Mouse (Mus musculus): Measurements from ENCODE around the gene Fancd2. TPM values are rescaled to one million over a fixed set of nuclear protein-coding genes. Genes with fewer than 3 reads are reported as not detected.
A peak's percentile ranks its signal among the peaks of the same experiment; 100 is the strongest.

Fancd2 gene
- polyA plus RNA-seq, 1 experiment from 2014 or later: 7.8 TPM

DNA sequence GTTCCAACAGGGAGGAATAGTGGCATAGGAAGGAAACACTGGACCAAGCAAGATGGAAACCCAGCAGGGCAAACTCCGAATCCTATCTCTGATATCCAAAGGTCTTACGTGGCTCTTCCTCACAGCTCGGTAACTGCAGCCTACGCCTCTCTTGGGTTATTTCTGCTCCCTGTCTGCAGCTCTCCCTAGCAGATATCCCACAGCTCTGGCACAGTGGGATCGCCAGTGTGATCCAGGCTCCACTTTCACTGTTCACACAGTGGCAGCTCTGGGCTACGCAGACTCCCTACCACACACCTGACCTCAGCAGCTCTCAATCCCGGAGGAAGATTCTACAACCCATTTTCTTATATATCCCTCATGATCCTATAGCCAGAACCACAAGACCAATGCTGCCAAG is 82.7 kb downstream of the Fancd2 start:
- no peak for ATAC-seq (replicated peaks; ENCODE audit: insufficient number of reproducible peaks, insufficient read depth, low FRiP score, low read depth)
- H3K9ac ChIP-seq: no peak overlapping the region
- no peak overlapping the region for H3K4me3 ChIP-seq
- no peaks in the 10 kb centered on the region for H3K27me3 ChIP-seq
- H3K4me1 ChIP-seq (replicated peaks): peaks cover 20% of the 10 kb centered on the region
- H3K4me2 ChIP-seq: no peak overlapping the region
- H3K36me3 ChIP-seq: peaks cover 44% of the 10 kb centered on the region
- 90% methylated on average over 7 of the region's 7 CpGs for WGBS
- H3K9me3 ChIP-seq (replicated peaks): no peaks in the 10 kb centered on the region
- H3K27ac ChIP-seq: no peak overlapping the region

DNA sequence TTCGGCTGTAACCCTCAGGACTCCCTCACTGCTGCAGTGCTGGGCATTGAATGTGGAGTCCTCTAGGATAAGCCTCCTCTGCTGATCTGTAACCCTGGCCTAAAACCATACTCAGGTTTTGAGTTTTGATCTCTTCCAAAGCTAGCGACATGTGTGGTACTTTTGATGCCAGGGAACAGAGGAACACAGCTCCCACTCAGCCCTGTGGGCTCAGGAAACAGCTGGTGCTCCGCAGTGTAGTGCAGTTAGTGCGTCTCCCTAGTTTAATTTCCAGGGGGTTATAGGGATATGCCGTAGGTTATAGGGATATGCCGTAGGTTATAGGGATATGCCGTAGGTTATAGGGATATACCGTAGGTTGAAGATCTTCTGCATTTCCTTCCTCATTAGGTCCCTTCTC is 83.5 kb downstream of the Fancd2 start:
- H3K27ac ChIP-seq: no peak overlapping the region
- no peak overlapping the region for H3K9ac ChIP-seq
- H3K4me1 ChIP-seq (replicated peaks): peaks cover 20% of the 10 kb centered on the region
- H3K4me2 ChIP-seq: no peak overlapping the region
- 96% methylated on average over 8 of the region's 8 CpGs for WGBS
- H3K27me3 ChIP-seq: no peaks in the 10 kb centered on the region
- peaks cover 44% of the 10 kb centered on the region for H3K36me3 ChIP-seq
- no peak overlapping the region for H3K4me3 ChIP-seq
- H3K9me3 ChIP-seq (replicated peaks): no peaks in the 10 kb centered on the region
- ATAC-seq (replicated peaks; ENCODE audit: insufficient number of reproducible peaks, insufficient read depth, low FRiP score, low read depth): no peak

DNA sequence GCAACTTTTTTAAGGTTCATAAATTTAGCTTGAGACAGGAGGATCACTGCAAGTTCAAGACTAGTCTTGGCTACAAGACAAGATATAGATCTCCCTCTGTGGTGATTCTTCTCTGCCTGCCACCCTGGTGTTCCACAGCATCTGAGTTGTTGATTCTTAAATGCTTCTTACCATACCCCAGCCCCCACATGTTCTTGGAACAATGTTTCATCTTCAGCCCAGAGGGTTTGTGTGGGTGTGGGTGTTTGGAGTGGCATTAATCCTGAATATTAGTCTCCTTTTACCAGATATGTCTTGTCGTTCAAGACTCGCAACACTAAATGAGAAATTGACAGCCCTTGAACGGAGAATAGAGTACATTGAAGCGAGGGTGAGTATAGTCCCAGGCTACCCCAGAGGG is 84.0 kb downstream of the Fancd2 start:
- Histone ChIP-seq H3K4me3 (no peak overlapping the region), H3K27me3 (no peaks in the 10 kb centered on the region), H3K4me1 (replicated peaks) (peaks cover 20% of the 10 kb centered on the region), H3K9ac (no peak overlapping the region), H3K36me3 (peaks cover 42% of the 10 kb centered on the region), H3K4me2 (no peak overlapping the region), H3K27ac (no peak overlapping the region), H3K9me3 (replicated peaks) (no peaks in the 10 kb centered on the region)
- 92% methylated on average over 4 of the region's 4 CpGs for WGBS
- no peak for ATAC-seq (replicated peaks; ENCODE audit: insufficient number of reproducible peaks, insufficient read depth, low FRiP score, low read depth)

DNA sequence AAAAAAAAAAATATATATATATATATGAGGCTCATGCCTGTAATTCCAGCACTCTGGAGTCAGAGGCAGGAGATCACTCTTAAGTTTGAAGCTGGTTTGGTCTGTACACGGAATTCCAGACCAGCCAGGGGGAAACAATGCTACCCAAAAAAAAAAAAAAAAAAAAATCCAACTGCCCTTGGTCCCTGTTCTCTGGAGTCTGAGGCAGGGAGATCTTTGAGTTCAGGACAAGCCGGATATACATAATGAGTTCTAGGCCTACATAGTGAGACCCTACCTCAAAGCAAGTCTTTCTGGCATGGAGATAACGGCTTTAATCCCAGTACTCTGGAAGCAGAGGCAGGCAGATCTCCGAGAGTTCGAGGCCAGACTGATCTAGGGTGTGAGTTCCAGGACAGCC is 91.9 kb downstream of the Fancd2 start:
- Histone ChIP-seq H3K27me3 (no peaks in the 10 kb centered on the region), H3K9me3 (replicated peaks) (no peaks in the 10 kb centered on the region), H3K4me3 (peak overlapping the region; percentile 90), H3K36me3 (0 out of 2 replicates have a peak, but pooled peaks cover 5% of the 10 kb centered on the region), H3K4me1 (replicated peaks) (peaks cover 17% of the 10 kb centered on the region), H3K9ac (no peak overlapping the region), H3K27ac (peak overlapping the region; percentile 93), H3K4me2 (peak overlapping the region; percentile 90)
- 61% methylated on average over 5 of the region's 5 CpGs for WGBS
- ATAC-seq (replicated peaks; ENCODE audit: insufficient number of reproducible peaks, insufficient read depth, low FRiP score, low read depth): no peak

DNA sequence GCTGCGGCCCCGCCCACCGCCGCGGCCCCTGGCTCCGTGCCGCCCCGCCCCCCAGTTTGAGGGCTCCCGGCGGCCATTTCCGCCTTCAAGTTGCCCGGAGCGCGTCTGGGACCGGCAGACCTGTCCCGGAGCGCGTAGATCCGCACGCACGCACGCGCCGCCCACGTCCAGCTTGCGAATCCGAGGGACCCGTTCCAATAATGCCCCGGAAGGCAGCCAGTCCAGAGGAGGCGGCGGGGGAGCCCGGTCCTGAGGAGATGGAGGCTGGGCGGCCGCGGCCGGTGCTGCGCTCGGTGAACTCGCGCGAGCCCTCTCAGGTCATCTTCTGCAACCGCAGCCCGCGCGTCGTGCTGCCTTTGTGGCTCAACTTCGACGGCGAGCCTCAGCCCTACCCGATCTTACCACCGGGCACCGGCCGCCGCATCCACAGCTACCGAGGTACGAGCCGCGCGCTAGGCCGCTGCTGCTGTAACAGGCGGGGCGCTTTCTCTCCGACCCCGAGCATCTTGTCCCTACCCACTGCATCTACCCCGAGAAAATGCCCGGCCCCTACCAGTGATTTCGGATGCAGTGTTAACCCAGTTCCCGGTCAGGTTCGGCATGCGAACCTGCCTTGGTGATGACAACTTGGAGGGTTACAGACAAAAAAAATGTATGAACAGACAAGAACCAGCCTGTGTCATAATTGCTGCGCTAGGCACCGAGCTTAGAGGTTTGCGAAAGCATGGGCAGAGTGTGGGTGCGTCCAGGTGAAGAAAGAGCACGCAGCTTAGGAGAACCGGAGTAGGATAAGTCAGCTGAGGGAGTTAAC is 92.7 kb downstream of the Fancd2 start, which contains the start of gene Vhl:
Gene Vhl (plus strand): TSS at position 19 of the 811 bp plus-strand sequence.
- H3K9ac ChIP-seq: peak within 1 kb of the TSS; percentile 81

DNA sequence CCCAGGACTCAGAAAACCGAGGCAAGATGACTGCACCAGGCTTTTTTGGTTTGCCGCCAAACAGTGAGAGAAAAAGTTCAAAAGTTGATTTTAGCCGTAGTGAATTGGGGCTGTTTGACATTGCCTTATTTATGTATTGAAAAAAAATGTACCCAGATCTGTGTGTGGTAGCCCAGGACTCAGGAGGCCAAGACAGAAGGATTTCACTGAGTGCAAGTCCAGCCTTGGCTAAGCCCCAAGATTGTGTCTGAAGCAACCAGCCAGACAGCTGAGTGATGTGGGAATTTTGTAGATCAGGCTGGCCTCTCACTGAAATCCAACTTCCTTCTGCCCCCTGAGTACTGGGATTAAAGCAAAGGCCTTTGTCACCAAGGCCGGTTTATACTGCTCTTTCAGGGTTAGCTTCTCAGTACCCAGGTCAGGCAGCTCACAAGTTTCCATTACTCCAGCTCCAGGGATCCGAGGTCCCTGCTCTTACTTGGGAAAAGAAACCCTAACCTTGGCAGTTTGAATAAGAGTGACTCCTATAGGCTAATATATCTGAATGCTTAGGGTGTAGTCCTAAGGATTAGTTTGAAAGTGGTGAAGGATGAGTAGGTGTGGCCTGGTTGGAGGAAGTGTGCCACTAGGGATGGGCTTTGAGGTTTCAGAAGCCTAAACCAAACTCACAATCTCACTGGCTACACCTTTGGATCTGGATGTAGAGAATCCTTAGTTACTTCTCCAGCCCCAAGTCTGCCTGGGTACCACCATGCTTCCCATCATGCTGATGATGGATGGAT is 93.7 kb downstream of the Fancd2 start:
- Histone ChIP-seq H3K4me1 (replicated peaks) (peaks cover 17% of the 10 kb centered on the region), H3K27ac (peak overlapping the region; percentile 93; the same call in 1 of the 2 replicates), H3K9me3 (replicated peaks) (no peaks in the 10 kb centered on the region), H3K27me3 (no peaks in the 10 kb centered on the region), H3K4me2 (peak overlapping the region; percentile 90), H3K4me3 (peak overlapping the region; percentile 90), H3K9ac (peak overlapping the region; percentile 81; the same call in 1 of the 2 replicates), H3K36me3 (peaks cover 18% of the 10 kb centered on the region)
- WGBS: 45% methylated on average over 5 of the region's 5 CpGs
- no peak for ATAC-seq (replicated peaks; ENCODE audit: insufficient number of reproducible peaks, insufficient read depth, low FRiP score, low read depth)

More for the DNA sequence above, 92.7 kb downstream of the Fancd2 start, which contains the start of gene Vhl:
- H3K36me3 ChIP-seq: peaks cover 7% of the 10 kb centered on the region
- H3K27ac ChIP-seq: peak within 1 kb of the TSS; percentile 93
- peak within 1 kb of the TSS; percentile 90 for H3K4me2 ChIP-seq
- H3K4me1 ChIP-seq (replicated peaks): peaks cover 17% of the 10 kb centered on the region
- H3K4me3 ChIP-seq: peak within 1 kb of the TSS; percentile 90
- WGBS: under 1% methylated on average over 76 of the region's 76 CpGs
- H3K9me3 ChIP-seq (replicated peaks): no peaks in the 10 kb centered on the region
- ATAC-seq (replicated peaks; ENCODE audit: insufficient number of reproducible peaks, insufficient read depth, low FRiP score, low read depth): peak; percentile 91
- H3K27me3 ChIP-seq: no peaks in the 10 kb centered on the region

DNA sequence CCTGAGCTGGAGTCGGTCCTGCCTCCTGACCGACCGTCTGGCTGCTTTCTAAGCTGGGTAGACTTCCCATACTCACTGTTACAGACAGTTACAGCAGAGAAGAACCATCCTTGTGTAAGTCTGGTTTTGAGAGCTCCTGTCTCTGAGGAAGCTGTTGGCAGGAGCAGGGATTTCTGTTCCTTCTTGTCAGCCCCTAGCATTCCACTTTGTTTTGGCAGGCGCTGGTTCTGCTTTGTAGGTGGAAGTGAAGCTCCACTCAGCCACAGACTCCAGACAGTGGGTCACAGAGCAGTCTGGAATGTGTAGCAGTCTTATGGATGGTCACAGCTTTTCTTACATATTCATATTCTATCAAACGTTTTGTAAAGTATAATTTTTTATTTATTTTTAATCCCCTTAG is 98.8 kb downstream of the Fancd2 start:
- no peak overlapping the region for H3K4me3 ChIP-seq
- no peak overlapping the region for H3K9ac ChIP-seq
- H3K9me3 ChIP-seq (replicated peaks): no peaks in the 10 kb centered on the region
- H3K36me3 ChIP-seq: peaks cover 40% of the 10 kb centered on the region
- no peak for ATAC-seq (replicated peaks; ENCODE audit: insufficient number of reproducible peaks, insufficient read depth, low FRiP score, low read depth)
- 73% methylated on average over 5 of the region's 5 CpGs for WGBS
- H3K4me2 ChIP-seq: no peak overlapping the region
- peaks cover 3% of the 10 kb centered on the region for H3K4me1 ChIP-seq (replicated peaks)
- no peak overlapping the region for H3K27ac ChIP-seq
- H3K27me3 ChIP-seq: no peaks in the 10 kb centered on the region

DNA sequence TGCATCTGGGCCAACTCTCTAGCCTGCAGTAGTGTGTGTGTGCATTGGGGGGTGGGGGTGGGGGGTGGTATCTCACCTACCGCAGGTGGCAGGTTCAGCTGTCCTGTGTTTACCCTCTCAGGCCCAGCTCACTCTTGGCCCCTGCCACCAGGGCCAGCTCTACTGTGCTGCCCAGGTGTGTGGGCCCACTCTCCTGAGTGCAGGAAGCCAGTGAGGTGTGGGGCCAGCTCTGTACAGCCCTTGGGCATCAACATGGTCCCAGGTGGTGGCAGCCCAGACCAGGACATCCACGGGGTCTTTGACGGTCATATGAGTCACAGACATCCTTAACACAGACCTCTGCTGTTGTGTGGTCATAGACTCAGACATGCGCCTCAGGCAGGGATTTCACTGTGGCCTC is 101.4 kb downstream of the Fancd2 start:
- Histone ChIP-seq H3K9me3 (replicated peaks) (no peaks in the 10 kb centered on the region), H3K4me2 (no peak overlapping the region), H3K4me1 (replicated peaks) (no peaks in the 10 kb centered on the region), H3K27ac (no peak overlapping the region), H3K9ac (no peak overlapping the region), H3K36me3 (peaks cover 35% of the 10 kb centered on the region), H3K27me3 (no peaks in the 10 kb centered on the region), H3K4me3 (no peak overlapping the region)
- WGBS: 88% methylated on average over 4 of the region's 4 CpGs
- ATAC-seq (replicated peaks; ENCODE audit: insufficient number of reproducible peaks, insufficient read depth, low FRiP score, low read depth): no peak; the same call in 1 of the 2 replicates

DNA sequence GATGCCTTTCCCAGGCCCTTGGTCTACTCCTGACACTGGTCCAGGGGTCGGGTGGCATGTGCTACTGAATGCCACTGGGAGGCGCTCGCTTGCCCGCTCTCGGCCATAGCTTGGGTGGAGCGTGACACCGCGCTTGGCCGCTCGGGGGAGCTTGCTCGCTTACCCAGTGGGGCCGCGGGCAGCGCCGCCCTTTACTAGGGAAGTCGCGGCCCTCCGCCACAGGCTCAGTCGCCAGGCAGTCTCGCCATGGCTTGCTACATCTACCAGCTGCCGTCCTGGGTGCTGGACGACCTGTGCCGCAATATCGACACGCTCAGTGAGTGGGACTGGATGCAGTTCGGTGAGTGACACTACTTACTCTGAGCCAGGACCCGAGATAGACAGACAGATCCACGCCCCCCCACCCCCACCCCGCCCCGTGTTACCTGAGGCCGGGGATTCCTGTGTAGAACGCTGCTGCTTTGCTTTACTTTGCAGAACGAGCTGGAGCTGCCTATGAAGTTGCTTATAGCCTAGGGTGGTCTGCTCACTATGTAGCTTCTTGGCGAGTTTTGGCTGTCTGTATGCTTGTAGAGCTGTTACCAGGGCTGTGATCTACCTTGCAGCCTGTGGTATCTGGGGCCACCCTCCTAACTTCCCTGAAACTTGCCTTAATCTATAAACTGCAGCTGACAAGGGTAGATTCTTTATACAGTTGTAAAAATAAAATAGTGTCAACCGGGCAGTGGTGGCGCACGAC is 107.0 kb downstream of the Fancd2 start, which contains the start of gene Irak2:
Gene Irak2 (plus strand): TSS at position 166 of the 739 bp plus-strand sequence.
- H3K9ac ChIP-seq: peak within 1 kb of the TSS; percentile 68

DNA sequence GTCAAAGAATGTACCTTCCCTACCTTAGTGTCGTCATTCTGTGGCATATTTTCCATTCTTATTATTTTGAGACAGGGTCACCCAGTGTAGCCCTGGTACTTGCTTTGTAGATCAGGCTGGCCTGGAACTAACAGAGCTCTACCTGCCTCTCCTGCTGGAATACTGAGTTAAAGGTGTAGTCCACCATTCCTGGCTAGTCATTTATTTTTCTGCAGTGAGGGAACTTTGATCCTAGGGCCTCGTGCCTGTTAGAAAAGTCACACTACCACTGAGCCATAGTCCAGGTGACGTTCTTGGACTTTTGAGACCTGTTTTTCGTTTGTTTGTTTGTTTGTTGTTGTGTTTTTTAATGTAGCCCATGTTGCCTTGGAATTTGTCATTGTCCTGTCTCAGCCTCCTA is 107.7 kb downstream of the Fancd2 start:
- 76% methylated on average over 4 of the region's 4 CpGs for WGBS
- no peak for ATAC-seq (replicated peaks; ENCODE audit: insufficient number of reproducible peaks, insufficient read depth, low FRiP score, low read depth)
- Histone ChIP-seq H3K4me2 (peak overlapping the region; percentile 68; the same call in 1 of the 2 replicates), H3K4me3 (peak overlapping the region; percentile 62; the same call in 1 of the 2 replicates), H3K27ac (no peak overlapping the region), H3K9me3 (replicated peaks) (no peaks in the 10 kb centered on the region), H3K9ac (no peak overlapping the region), H3K36me3 (no peaks in the 10 kb centered on the region), H3K27me3 (no peaks in the 10 kb centered on the region), H3K4me1 (replicated peaks) (peaks cover 5% of the 10 kb centered on the region; the same call in 1 of the 2 replicates)

More for the DNA sequence above, 107.0 kb downstream of the Fancd2 start, which contains the start of gene Irak2:
- H3K9me3 ChIP-seq (replicated peaks): no peaks in the 10 kb centered on the region
- H3K4me2 ChIP-seq: peak within 1 kb of the TSS; percentile 68
- H3K4me1 ChIP-seq (replicated peaks): peaks cover 5% of the 10 kb centered on the region; the same call in 1 of the 2 replicates
- 7% methylated on average over 37 of the region's 37 CpGs for WGBS
- H3K4me3 ChIP-seq: peak within 1 kb of the TSS; percentile 62
- no peaks in the 10 kb centered on the region for H3K27me3 ChIP-seq
- ATAC-seq (replicated peaks; ENCODE audit: insufficient number of reproducible peaks, insufficient read depth, low FRiP score, low read depth): peak; percentile 94
- 0 out of 2 replicates have a peak within 1 kb of the TSS, but pooled peaks have one; percentile 41 for H3K27ac ChIP-seq
- no peaks in the 10 kb centered on the region for H3K36me3 ChIP-seq
